Comparison of ENCODE assay signal across 28 mouse cellular contexts in the genomic region with DNA sequence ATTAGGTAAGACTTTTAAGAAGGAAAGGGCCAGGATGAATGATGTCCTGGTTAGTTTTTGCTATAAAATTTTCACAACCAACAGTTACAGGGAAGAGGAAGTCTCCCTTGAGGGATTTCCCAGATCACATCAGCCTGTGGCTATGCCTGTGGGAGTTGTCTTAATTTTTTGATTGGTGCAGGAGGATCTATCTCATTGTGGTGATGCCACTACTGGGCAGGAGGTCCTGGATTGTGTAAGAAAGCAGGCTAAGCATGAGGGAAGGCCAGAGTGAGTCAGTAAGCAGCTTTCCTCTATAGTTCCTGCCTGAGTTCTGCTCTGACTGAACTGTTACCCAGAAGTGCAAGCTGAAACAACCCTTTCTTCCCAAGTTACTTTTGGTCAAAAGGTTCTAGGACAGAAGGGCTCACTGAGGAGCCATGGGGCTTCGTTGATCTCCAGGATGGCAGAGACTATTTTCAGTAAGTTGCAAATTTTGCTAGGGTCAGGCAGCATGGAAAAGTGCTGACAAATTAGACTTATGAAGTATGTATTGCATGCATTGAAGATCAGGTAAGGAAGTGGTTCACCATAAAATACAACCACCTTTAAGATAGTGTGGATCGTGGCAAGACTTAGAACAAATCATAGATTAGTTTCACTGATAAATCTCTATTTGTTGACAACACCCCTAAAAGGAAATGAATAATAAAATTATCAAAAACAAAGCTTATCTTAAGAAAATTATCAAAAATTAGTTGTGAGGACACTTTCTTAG. TPM values are rescaled to one million over a fixed set of nuclear protein-coding genes. Genes with fewer than 3 reads are reported as not detected.
DNase-seq lines count a peak whose midpoint lies in the region; ATAC-seq lines count a peak whose summit lies in the region.
"Had no signal": no experiment of that assay in that cellular context is flagged by ENCODE, and none has a peak within 500 bp of the region (broad histone marks: within the 10 kb centered on the region; RNA-seq: fewer than 3 reads in every experiment).

No protein-coding gene starts in this region.

- no peak overlapping the region for H3K27ac ChIP-seq in forebrain, embryonic 15.5 days (replicated peaks)
- H3K27ac ChIP-seq: embryonic facial prominence, embryonic 10.5 days; heart, adult 2 months; hindbrain, embryonic 13.5 days; kidney, postnatal 0 days; limb, embryonic 12.5 days; liver, embryonic 12.5 days; neural tube, embryonic 15.5 days had no signal

- H3K9ac ChIP-seq in forebrain, embryonic 15.5 days (replicated peaks) = no peak overlapping the region
- H3K9ac ChIP-seq: forebrain, postnatal 0 days; hindbrain, embryonic 13.5 days; limb, embryonic 12.5 days; liver, embryonic 12.5 days; neural tube, embryonic 15.5 days had no signal

- 0 out of 2 replicates have a peak, but pooled peaks cover 2% of the 10 kb centered on the region for H3K4me1 ChIP-seq in forebrain, embryonic 15.5 days
- H3K4me1 ChIP-seq: embryonic facial prominence, embryonic 10.5 days; hindbrain, embryonic 13.5 days; limb, embryonic 12.5 days had no signal

- ATAC-seq in CD4-positive, CD25-positive, alpha-beta regulatory T cell, adult 4 months = peak; percentile 64
- ATAC-seq in common myeloid progenitor, adult 5-6 weeks (replicated peaks; ENCODE audit: low read depth, poor library complexity, severe bottlenecking) = peak; percentile 65
- peak; percentile 40; the same call in 1 of the 2 replicates for ATAC-seq in monocyte, adult 5-6 weeks (replicated peaks; ENCODE audit: insufficient number of reproducible peaks, low FRiP score, low TSS enrichment, poor library complexity, severe bottlenecking)
- ATAC-seq in forebrain, embryonic 15.5 days (replicated peaks) = no peak
- ATAC-seq: forebrain, postnatal 0 days; liver, embryonic 12.5 days had no signal

- DNase-seq in 3T3-L1 (ENCODE audit: low read depth, low spot score) (peak; percentile 22), liver (no peak)
- no peak for DNase-seq in cerebellum, adult 11 months
- DNase-seq: adrenal gland, adult 2 months; B cell, adult 2 months; cerebellum, adult 9-10 months; forebrain, postnatal 0 days; gastrocnemius, postnatal 14 days; heart, adult 2 months; kidney, adult 2 months; lung, adult 18-20 months; lung, postnatal 14 days; midbrain, embryonic 14.5 days; thymus, adult 18-20 months; thymus, postnatal 4 days had no signal

- H3K27me3 ChIP-seq in forebrain, embryonic 15.5 days = no peaks in the 10 kb centered on the region

- H3K4me2 ChIP-seq in forebrain, embryonic 15.5 days (replicated peaks) = no peak overlapping the region
- H3K4me2 ChIP-seq: hindbrain, embryonic 13.5 days; limb, embryonic 12.5 days; liver, embryonic 12.5 days; neural tube, embryonic 15.5 days had no signal

- H3K9me3 ChIP-seq in forebrain, embryonic 15.5 days = no peaks in the 10 kb centered on the region
- H3K9me3 ChIP-seq: embryonic facial prominence, embryonic 10.5 days; hindbrain, embryonic 13.5 days; limb, embryonic 12.5 days; liver, embryonic 12.5 days; neural tube, embryonic 15.5 days had no signal

- 75% methylated on average over 2 of the region's 2 CpGs for WGBS in forebrain, embryonic 15.5 days

- H3K36me3 ChIP-seq in forebrain, embryonic 15.5 days = no peaks in the 10 kb centered on the region
- H3K36me3 ChIP-seq: embryonic facial prominence, embryonic 10.5 days; hindbrain, embryonic 13.5 days; limb, embryonic 12.5 days; liver, embryonic 12.5 days; neural tube, embryonic 15.5 days had no signal

- H3K4me3 ChIP-seq in forebrain, embryonic 15.5 days = no peak overlapping the region
- H3K4me3 ChIP-seq: embryonic facial prominence, embryonic 10.5 days; heart, adult 2 months; hindbrain, embryonic 13.5 days; limb, embryonic 12.5 days; liver, embryonic 12.5 days; myocyte; neural tube, embryonic 15.5 days had no signal

RNA-seq across cellular contexts. Expression of gene Lztfl1, which starts 5.4 kb away (rescaled TPM):
- 10 to 100 TPM; 42.1 to 48.2 TPM for polyA plus RNA-seq in CD4-positive, CD25-positive, alpha-beta regulatory T cell, adult 4 months (2017; shearing (Covaris generic))
- 36.9 and 39.3 TPM in 2 replicates for total RNA-seq in common myeloid progenitor, adult 5-6 weeks (2017)
- 7.7 to 21.2 TPM (median 20.7 TPM) in 3 replicates for total RNA-seq in monocyte, adult 5-6 weeks (2017)
- 50.8 and 56.0 TPM in 2 replicates for polyA plus RNA-seq in forebrain, embryonic 15.5 days (2015; fragmentation: Nextera tagmentation; extraction: Ambion mirVana)

RNA-seq across cellular contexts. Expression of gene Slc6a20a, which starts 44.2 kb away (rescaled TPM):
- not detected for polyA plus RNA-seq in CD4-positive, CD25-positive, alpha-beta regulatory T cell, adult 4 months (2017; shearing (Covaris generic))
- 0.39 and 1.5 TPM in 2 replicates for total RNA-seq in common myeloid progenitor, adult 5-6 weeks (2017)
- total RNA-seq in monocyte, adult 5-6 weeks (2017) = 0.19 to 0.38 TPM in 2 of 3 replicates, not detected in the other
- polyA plus RNA-seq in forebrain, embryonic 15.5 days (2015; fragmentation: Nextera tagmentation; extraction: Ambion mirVana) = 2.8 and 3.1 TPM in 2 replicates
- total RNA-seq: gastrocnemius, postnatal 14 days; heart, adult 2 months; heart, postnatal 25 days had no signal
- polyA plus RNA-seq: heart, embryonic 14.5 days; limb, embryonic 12.5 days had no signal

RNA-seq across cellular contexts. Expression of gene Ccr9, which starts 44.7 kb away (rescaled TPM):
- polyA plus RNA-seq in CD4-positive, CD25-positive, alpha-beta regulatory T cell, adult 4 months (2017; shearing (Covaris generic)) = 10 to 100 TPM; 28.0 to 36.1 TPM
- total RNA-seq in common myeloid progenitor, adult 5-6 weeks (2017) = 0.32 and 0.82 TPM in 2 replicates
- total RNA-seq in monocyte, adult 5-6 weeks (2017) = 0.32 to 2.3 TPM (median 0.67 TPM) in 3 replicates
- polyA plus RNA-seq in forebrain, embryonic 15.5 days (2015; fragmentation: Nextera tagmentation; extraction: Ambion mirVana) = 0.05 and 0.27 TPM in 2 replicates
- total RNA-seq: adrenal gland, adult 2 months; heart, postnatal 25 days had no signal
